ENCODE assay signal across 9 mouse cellular contexts in genomic region chrX:160609849-160610248, GRCm38 (mm10).
A peak's percentile ranks its signal among the peaks of the same experiment; 100 is the strongest.
DNase-seq lines count a peak whose midpoint lies in the region; ATAC-seq and TF ChIP-seq lines count a peak whose summit lies in the region.
"Had no signal": no experiment of that assay in that cellular context is flagged by ENCODE, and none has a peak within 500 bp of the region (broad histone marks: within the 10 kb centered on the region; RNA-seq: fewer than 3 reads in every experiment).

No protein-coding gene starts in this region.

- H3K4me1 ChIP-seq in forebrain, embryonic 11.5 days (replicated peaks; ENCODE audit: control insufficient read depth, insufficient read depth, low read length) = no peaks in the 10 kb centered on the region
- 0 out of 2 replicates have a peak, but pooled peaks cover 4% of the 10 kb centered on the region for H3K4me1 ChIP-seq in forebrain, embryonic 13.5 days
- no peaks in the 10 kb centered on the region for H3K4me1 ChIP-seq in thymus, adult 2 months (replicated peaks; ENCODE audit: control insufficient read depth, insufficient read depth, low read length)

- DNase-seq in forebrain, embryonic 11.5 days (ENCODE audit: low spot score) = peak; percentile 64
- peak; percentile 46 for DNase-seq in thymus, adult 2 months
- no peak for DNase-seq in thymus, adult 18-20 months
- peak; percentile 65 for DNase-seq in induced T-regulatory cell, adult 2 months (ENCODE audit: low read depth)
- DNase-seq in retina, adult 2 months (ENCODE audit: low read depth, low spot score) = peak; percentile 32
- no peak for DNase-seq in left cerebral cortex, adult 11 months (ENCODE audit: low spot score)
- no peak for DNase-seq in ovary, postnatal 10 days (ENCODE audit: low spot score)

- H3K4me3 ChIP-seq in forebrain, embryonic 11.5 days (ENCODE audit: low read depth, low read length) = no peak overlapping the region
- no peak overlapping the region for H3K4me3 ChIP-seq in forebrain, embryonic 13.5 days
- H3K4me3 ChIP-seq in thymus, adult 2 months (ENCODE audit: control insufficient read depth, insufficient read depth, low read length) = no peak overlapping the region
- H3K4me3 ChIP-seq: myocyte had no signal

- H3K36me3 ChIP-seq in forebrain, embryonic 11.5 days (ENCODE audit: control insufficient read depth, insufficient read depth, low read length) = no peaks in the 10 kb centered on the region
- H3K36me3 ChIP-seq in forebrain, embryonic 13.5 days (ENCODE audit: poor library complexity, severe bottlenecking) = no peaks in the 10 kb centered on the region
- no peaks in the 10 kb centered on the region for H3K36me3 ChIP-seq in thymus, adult 2 months (ENCODE audit: control insufficient read depth, insufficient read depth, low read length)

- no peak overlapping the region for H3K9ac ChIP-seq in forebrain, embryonic 11.5 days (ENCODE audit: low read length)
- H3K9ac ChIP-seq in forebrain, embryonic 13.5 days = no peak overlapping the region

- H3K27me3 ChIP-seq in forebrain, embryonic 11.5 days (ENCODE audit: control insufficient read depth, insufficient read depth, low read length) = peaks cover 8% of the 10 kb centered on the region
- H3K27me3 ChIP-seq in forebrain, embryonic 13.5 days = 0 out of 2 replicates have a peak, but pooled peaks cover 5% of the 10 kb centered on the region
- no peaks in the 10 kb centered on the region for H3K27me3 ChIP-seq in thymus, adult 2 months (ENCODE audit: control insufficient read depth, insufficient read depth, low read length)

- TF ChIP-seq CTCF in thymus, adult 2 months (IDR thresholded peaks at IDR 0.05; ENCODE audit: borderline replicate concordance, control insufficient read depth, extremely low read depth, insufficient read depth, low read length, poor library complexity) = no peak

- WGBS in forebrain, embryonic 11.5 days = 27% methylated on average over 3 of the region's 3 CpGs
- 31% methylated on average over 3 of the region's 3 CpGs for WGBS in forebrain, embryonic 13.5 days
- 54% methylated on average over 3 of the region's 3 CpGs for WGBS in thymus, adult 2 months

- H3K27ac ChIP-seq in forebrain, embryonic 11.5 days (ENCODE audit: low read depth, low read length) = no peak overlapping the region
- no peak overlapping the region for H3K27ac ChIP-seq in forebrain, embryonic 13.5 days
- no peak overlapping the region for H3K27ac ChIP-seq in thymus, adult 2 months (ENCODE audit: control insufficient read depth, insufficient read depth, low read length)

- no peak for TF ChIP-seq POLR2A in thymus, adult 2 months (IDR thresholded peaks at IDR 0.05; ENCODE audit: control insufficient read depth, extremely low read depth, insufficient read depth, low read length, poor library complexity)

- no peak for ATAC-seq in forebrain, embryonic 11.5 days (replicated peaks; ENCODE audit: low FRiP score)
- ATAC-seq in forebrain, embryonic 13.5 days = no peak

- H3K9me3 ChIP-seq in forebrain, embryonic 11.5 days (ENCODE audit: control insufficient read depth, low read length) = no peaks in the 10 kb centered on the region
- H3K9me3 ChIP-seq in forebrain, embryonic 13.5 days (replicated peaks) = no peaks in the 10 kb centered on the region

- no peak overlapping the region for H3K4me2 ChIP-seq in forebrain, embryonic 11.5 days (ENCODE audit: low read depth, low read length, severe bottlenecking)
- no peak overlapping the region for H3K4me2 ChIP-seq in forebrain, embryonic 13.5 days

Comparison
In these comparisons a context has a peak if more than half of its experiments do, and no peak if none do; other contexts are left out.
1. DNase-seq: peak in forebrain, embryonic 11.5 days (single experiment), thymus, adult 2 months (single experiment), induced T-regulatory cell, adult 2 months (single experiment) and retina, adult 2 months (single experiment); none in thymus, adult 18-20 months (0 of 2), left cerebral cortex, adult 11 months (single experiment) and ovary, postnatal 10 days (single experiment).